Mouse (Mus musculus) embryonic facial prominence, embryonic 12.5 days (tissue): Measurements from ENCODE around the gene Tcf15. TPM values are rescaled to one million over a fixed set of nuclear protein-coding genes. Genes with fewer than 3 reads are reported as not detected.

Experiments
- ATAC-seq: fragments of 200-750 bp; cut with Nextera tagmentation; 2 replicates; pipeline ENCODE4 v1.8.0; 2017; ENCODE audit not compliant: insufficient number of reproducible peaks, insufficient read depth, low FRiP score, low TSS enrichment
- H3K27ac ChIP-seq: fragments of 300-500 bp; sonication (generic); 2 replicates; pipeline ENCODE4 v1.5.1; 2016; ENCODE audit warnings: mild to moderate bottlenecking
- H3K27me3 ChIP-seq: fragments of 300-500 bp; sonication (generic); 2 replicates; pipeline ENCODE4 v1.6.1; 2016; ENCODE audit warnings: mild to moderate bottlenecking, moderate library complexity
- H3K36me3 ChIP-seq: fragments of 300-500 bp; sonication (generic); 2 replicates; pipeline ENCODE4 v1.6.1; 2016; ENCODE audit warnings: mild to moderate bottlenecking
- H3K4me1 ChIP-seq: fragments of 300-500 bp; sonication (generic); 2 replicates; pipeline ENCODE4 v1.6.1; 2016
- H3K4me2 ChIP-seq: fragments of 300-500 bp; sonication (generic); replicated peaks from 2 replicates; pipeline ENCODE4 v1.6.1; 2016; ENCODE audit warnings: mild to moderate bottlenecking, moderate library complexity
- H3K4me3 ChIP-seq: fragments of 300-500 bp; sonication (generic); 2 replicates; pipeline ENCODE4 v1.5.1; 2016; ENCODE audit warnings: mild to moderate bottlenecking
- H3K9ac ChIP-seq: fragments of 300-500 bp; sonication (generic); 2 replicates; pipeline ENCODE4 v1.6.1; 2016; ENCODE audit warnings: mild to moderate bottlenecking, moderate library complexity
- H3K9me3 ChIP-seq: fragments of 300-500 bp; sonication (generic); 2 replicates; pipeline ENCODE4 v1.6.1; 2016; ENCODE audit warnings: mild to moderate bottlenecking, moderate library complexity
- WGBS: fragments of 180-500 bp; shearing (Covaris S2); methylation state at CpG from one replicate; pipeline ENCODE4 v1.1.7; 2016; 5-methylcytosine and 5-hydroxymethylcytosine counted together
- polyA plus RNA-seq: library from polyadenylated mRNA; unstranded; fragments of >200 nt; fragmentation: Nextera tagmentation; extraction: Ambion mirVana; gene quantifications from 2 replicates; pipeline ENCODE4 v1.2.1, GENCODE M21; 2016

Gene Tcf15
- polyA plus RNA-seq = 12.2 and 14.7 TPM in 2 replicates

DNA sequence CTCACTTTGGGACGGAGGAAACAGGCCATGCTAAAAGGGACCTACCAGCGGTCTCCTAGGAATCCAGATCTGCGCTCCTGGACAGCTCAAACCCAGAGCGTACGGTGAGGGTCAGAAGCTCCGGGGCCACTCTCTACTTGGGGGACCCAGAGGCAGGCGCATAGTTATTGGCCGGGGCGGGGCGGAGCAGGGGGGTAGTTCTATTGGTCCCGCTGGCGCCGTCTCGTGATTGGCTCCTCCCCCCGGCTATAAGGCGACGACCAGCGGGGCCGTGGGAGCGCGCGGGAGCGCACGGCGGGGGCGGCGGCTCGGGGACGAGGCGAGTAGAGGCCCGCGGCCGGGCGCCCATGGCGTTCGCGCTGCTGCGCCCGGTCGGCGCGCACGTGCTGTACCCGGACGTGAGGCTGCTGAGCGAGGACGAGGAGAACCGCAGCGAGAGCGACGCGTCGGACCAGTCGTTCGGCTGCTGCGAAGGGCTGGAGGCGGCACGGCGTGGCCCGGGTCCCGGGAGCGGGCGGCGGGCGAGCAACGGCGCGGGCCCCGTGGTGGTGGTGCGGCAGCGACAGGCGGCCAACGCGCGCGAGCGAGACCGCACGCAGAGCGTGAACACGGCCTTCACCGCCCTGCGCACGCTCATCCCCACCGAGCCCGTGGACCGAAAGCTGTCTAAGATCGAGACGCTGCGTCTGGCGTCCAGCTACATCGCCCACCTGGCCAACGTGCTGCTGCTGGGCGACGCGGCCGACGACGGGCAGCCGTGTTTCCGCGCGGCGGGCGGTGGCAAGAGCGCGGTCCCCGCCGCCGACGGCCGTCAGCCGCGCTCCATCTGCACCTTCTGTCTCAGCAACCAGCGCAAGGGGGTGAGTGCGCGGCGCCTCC is at the start of gene Tcf15:
Tcf15 (plus strand) TSS at position 283 of the 879 bp plus-strand sequence.
- Histone ChIP-seq H3K27me3 (peaks cover 41% of the 10 kb centered on the region), H3K27ac (no peak within 1 kb of the TSS)
- peak; percentile 49; the same call in 1 of the 2 replicates for ATAC-seq

DNA sequence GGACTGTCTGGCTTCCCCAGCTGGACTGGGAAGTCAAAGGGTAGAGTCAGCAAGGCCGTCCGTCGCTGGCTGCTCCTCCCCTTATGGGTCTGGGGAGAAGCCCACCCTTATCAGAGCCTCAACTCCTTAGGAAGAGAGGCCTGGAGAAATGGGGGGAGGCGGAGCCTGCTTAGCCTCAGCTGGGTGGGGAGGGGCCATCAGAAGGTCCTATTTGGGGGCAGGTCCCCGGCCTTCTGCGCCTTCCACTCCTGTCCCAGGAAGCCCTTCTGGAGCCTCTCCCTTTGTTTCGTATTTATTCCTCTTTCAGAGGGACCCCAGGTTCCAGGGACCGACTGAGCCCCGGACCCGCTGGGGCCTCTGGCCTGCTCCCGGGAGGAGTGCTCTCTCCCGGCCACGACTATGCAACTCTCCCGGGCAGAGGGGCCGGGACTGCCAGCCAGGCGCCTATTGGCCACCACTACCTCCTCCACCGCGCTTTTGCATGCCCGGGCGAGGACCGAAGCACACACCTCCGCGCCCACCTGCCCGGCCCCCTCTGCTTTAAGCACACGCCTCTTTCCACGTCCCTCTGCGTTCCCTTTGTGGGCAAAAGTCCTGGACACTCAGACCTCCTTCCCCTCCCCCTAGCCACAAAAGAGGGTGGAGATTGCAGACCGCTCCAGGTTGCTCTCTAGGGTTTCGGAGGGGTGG is 48.4 kb upstream of the Tcf15 start:
- Histone ChIP-seq H3K9me3 (no peaks in the 10 kb centered on the region), H3K4me2 (peak overlapping the region; percentile 42), H3K9ac (no peak overlapping the region), H3K27me3 (peaks cover 82% of the 10 kb centered on the region), H3K4me1 (peaks cover 14% of the 10 kb centered on the region; the same call in 1 of the 2 replicates), H3K4me3 (peak overlapping the region; percentile 15; the same call in 1 of the 2 replicates), H3K36me3 (no peaks in the 10 kb centered on the region), H3K27ac (no peak overlapping the region)
- WGBS = 3% methylated on average over 29 of the region's 29 CpGs
- no peak; the same call in 1 of the 2 replicates for ATAC-seq

More for the DNA sequence above, at the start of gene Tcf15:
- H3K9me3 ChIP-seq = no peaks in the 10 kb centered on the region
- H3K9ac ChIP-seq = peak within 1 kb of the TSS; percentile 57
- WGBS = under 1% methylated on average over 111 of the region's 118 CpGs
- peaks cover 24% of the 10 kb centered on the region; the same call in 1 of the 2 replicates for H3K4me1 ChIP-seq
- H3K4me2 ChIP-seq = peak within 1 kb of the TSS; percentile 88
- no peaks in the 10 kb centered on the region for H3K36me3 ChIP-seq
- H3K4me3 ChIP-seq = peak within 1 kb of the TSS; percentile 48

GRCm38 (mm10) chr2:152096922-152097321 is 46.4 kb upstream of the Tcf15 start:
- Histone ChIP-seq H3K4me3 (no peak overlapping the region), H3K4me1 (peaks cover 14% of the 10 kb centered on the region; the same call in 1 of the 2 replicates), H3K36me3 (no peaks in the 10 kb centered on the region), H3K9ac (no peak overlapping the region), H3K27me3 (peaks cover 66% of the 10 kb centered on the region), H3K4me2 (no peak overlapping the region), H3K9me3 (no peaks in the 10 kb centered on the region), H3K27ac (no peak overlapping the region)
- WGBS = 70% methylated on average over 2 of the region's 2 CpGs
- no peak for ATAC-seq

DNA sequence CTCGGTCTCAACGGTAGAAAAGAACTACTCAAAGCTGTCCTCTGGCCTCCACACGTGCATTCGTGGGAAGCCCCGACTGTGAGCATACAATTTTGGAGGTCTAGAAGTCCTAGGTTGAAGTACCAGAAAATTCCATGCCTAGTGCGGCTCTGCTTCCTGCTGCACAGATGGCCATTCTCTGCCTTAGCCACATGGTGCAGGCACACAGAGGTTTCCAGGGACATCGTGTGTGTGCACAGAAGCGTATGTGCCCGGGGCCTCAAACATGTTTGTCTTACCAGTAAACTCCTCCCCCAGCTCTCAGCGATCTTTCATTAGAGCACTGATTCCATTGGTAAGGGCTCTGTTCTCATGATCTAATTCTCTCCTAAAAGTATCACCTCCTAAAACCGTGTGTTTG is 45.4 kb upstream of the Tcf15 start:
- Histone ChIP-seq H3K36me3 (no peaks in the 10 kb centered on the region), H3K4me2 (no peak overlapping the region), H3K4me3 (no peak overlapping the region), H3K9ac (no peak overlapping the region), H3K27ac (no peak overlapping the region), H3K4me1 (peaks cover 14% of the 10 kb centered on the region; the same call in 1 of the 2 replicates), H3K27me3 (peaks cover 59% of the 10 kb centered on the region), H3K9me3 (no peaks in the 10 kb centered on the region)
- no peak for ATAC-seq
- 76% methylated on average over 11 of the region's 11 CpGs for WGBS

DNA sequence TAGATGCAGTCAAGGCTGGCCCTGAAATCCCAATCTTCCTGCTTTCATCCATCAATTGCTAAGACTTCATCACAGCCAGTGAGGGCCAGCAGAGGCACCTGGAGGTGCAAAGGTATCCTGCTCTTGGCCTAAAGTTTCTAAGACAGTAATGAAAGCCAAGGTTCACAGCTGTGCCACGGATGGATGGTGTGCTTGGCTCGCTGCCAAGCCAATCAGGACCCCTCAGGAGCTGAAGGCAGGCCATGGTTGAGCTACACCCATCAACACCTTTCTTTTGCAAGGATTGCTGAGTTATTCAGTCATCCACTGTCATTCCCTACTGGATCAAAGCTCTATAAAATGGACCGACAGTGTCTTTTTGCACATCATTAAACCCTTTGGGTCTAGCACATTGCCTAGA is 43.8 kb upstream of the Tcf15 start:
- Histone ChIP-seq H3K4me1 (0 out of 2 replicates have a peak, but pooled peaks cover 7% of the 10 kb centered on the region), H3K36me3 (no peaks in the 10 kb centered on the region), H3K4me2 (no peak overlapping the region), H3K27ac (no peak overlapping the region), H3K9ac (no peak overlapping the region), H3K4me3 (no peak overlapping the region), H3K27me3 (peaks cover 42% of the 10 kb centered on the region), H3K9me3 (no peaks in the 10 kb centered on the region)
- ATAC-seq = no peak
- 72% methylated on average over 3 of the region's 3 CpGs for WGBS

DNA sequence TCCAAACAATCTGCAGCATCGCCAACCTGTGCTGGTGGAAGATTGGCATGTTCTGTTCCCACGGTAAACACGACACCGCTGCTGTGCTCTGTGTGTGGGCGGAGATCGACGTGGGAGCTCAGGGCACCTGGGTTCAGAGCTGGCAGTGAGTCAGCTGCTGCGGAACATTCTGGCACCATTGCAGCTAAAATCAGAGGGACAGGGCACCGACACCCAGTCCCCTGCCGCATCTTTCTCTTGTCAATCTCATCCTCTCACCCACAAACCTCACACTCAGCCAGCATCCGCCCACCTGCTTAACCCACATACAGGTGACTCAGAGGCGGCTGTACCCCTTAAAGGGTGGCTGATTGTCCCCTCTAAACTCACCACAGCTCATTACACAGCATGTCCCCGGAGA is 41.6 kb upstream of the Tcf15 start:
- Histone ChIP-seq H3K27ac (no peak overlapping the region), H3K36me3 (no peaks in the 10 kb centered on the region), H3K4me3 (no peak overlapping the region), H3K4me2 (no peak overlapping the region), H3K27me3 (peaks cover 20% of the 10 kb centered on the region), H3K9me3 (no peaks in the 10 kb centered on the region), H3K4me1 (peaks cover 5% of the 10 kb centered on the region; the same call in 1 of the 2 replicates), H3K9ac (no peak overlapping the region)
- ATAC-seq = no peak
- 70% methylated on average over 13 of the region's 13 CpGs for WGBS

- peaks cover 5% of the 10 kb centered on the region; the same call in 1 of the 2 replicates for H3K4me1 ChIP-seq
- no peaks in the 10 kb centered on the region for H3K36me3 ChIP-seq
- H3K4me3 ChIP-seq = no peak overlapping the region
- H3K27me3 ChIP-seq = 0 out of 2 replicates have a peak, but pooled peaks cover 14% of the 10 kb centered on the region
- no peak for ATAC-seq
- H3K4me2 ChIP-seq = no peak overlapping the region
- WGBS = 61% methylated on average over 6 of the region's 6 CpGs
- no peaks in the 10 kb centered on the region for H3K9me3 ChIP-seq
- H3K9ac ChIP-seq = no peak overlapping the region
- H3K27ac ChIP-seq = no peak overlapping the region
Observed at GRCm38 (mm10) chr2:152102369-152102768, 41.0 kb upstream of the Tcf15 start.

DNA sequence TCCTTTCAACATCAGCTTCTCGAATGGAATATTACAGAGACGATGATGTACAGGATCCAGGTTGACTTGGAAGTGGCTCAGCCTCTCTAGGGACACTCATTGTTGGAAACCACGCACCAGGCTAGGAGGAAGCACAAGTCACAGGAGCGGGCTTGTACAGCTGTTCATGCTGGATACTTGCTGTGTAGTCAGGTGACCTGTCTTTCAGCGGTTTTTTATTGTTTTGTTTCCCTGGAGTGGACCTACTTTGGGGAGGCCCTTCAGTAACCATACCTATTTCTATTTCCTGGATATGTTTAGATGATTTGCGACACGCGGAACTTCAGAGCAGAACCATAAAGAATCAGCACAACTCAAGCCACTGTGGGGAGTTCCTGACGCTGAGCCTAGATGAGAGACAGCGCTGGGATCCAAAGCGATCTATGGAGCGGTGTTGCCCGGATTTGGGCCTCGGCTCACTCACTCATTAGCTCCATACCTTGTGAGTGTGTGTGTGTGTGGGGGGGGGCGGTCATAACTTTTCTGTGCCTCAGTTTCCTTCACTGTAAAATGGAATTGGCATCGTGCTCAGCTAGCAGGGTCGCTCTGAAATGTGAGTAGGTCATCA is 38.5 kb upstream of the Tcf15 start:
- Histone ChIP-seq H3K4me2 (peak overlapping the region; percentile 76), H3K27ac (0 out of 2 replicates have a peak overlapping the region, but pooled peaks have one; percentile 47), H3K9ac (peak overlapping the region; percentile 58), H3K9me3 (no peaks in the 10 kb centered on the region), H3K4me3 (peak overlapping the region; percentile 57), H3K27me3 (0 out of 2 replicates have a peak, but pooled peaks cover 4% of the 10 kb centered on the region), H3K36me3 (no peaks in the 10 kb centered on the region), H3K4me1 (peaks cover 5% of the 10 kb centered on the region; the same call in 1 of the 2 replicates)
- 21% methylated on average over 17 of the region's 17 CpGs for WGBS
- no peak for ATAC-seq

- H3K36me3 ChIP-seq = no peaks in the 10 kb centered on the region
- H3K4me1 ChIP-seq = peaks cover 5% of the 10 kb centered on the region; the same call in 1 of the 2 replicates
- WGBS = 2% methylated on average over 82 of the region's 84 CpGs
- peak within 1 kb of the TSS; percentile 58 for H3K9ac ChIP-seq
- H3K27ac ChIP-seq = 0 out of 2 replicates have a peak within 1 kb of the TSS, but pooled peaks have one; percentile 47
- H3K27me3 ChIP-seq = 0 out of 2 replicates have a peak, but pooled peaks cover 4% of the 10 kb centered on the region
- peak within 1 kb of the TSS; percentile 57 for H3K4me3 ChIP-seq
- peak; percentile 85 for ATAC-seq
- H3K9me3 ChIP-seq = no peaks in the 10 kb centered on the region
- peak within 1 kb of the TSS; percentile 76 for H3K4me2 ChIP-seq
Observed at GRCm38 (mm10) chr2:152105318-152106224, 37.8 kb upstream of the Tcf15 start, which contains the start of gene Srxn1. Srxn1 (plus strand) TSS chr2:152105516.

DNA sequence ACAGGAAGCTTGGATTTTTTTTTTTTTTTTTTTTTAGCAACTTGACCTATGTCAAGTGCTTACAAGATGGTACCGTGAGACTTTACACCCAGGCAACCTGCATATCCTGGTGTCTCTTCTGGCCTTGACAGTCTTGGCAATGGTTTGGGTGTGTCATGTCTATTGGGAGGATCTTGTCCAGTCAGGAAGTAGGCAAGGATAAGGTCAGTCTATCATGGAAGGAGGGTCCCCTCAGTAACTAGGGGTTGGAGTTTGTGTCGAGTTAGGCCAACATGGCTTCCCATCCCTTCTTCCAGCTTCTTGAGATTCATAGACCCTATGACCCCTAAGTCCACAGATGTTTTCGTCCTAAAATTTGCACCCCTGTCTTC is 37.2 kb upstream of the Tcf15 start:
- H3K4me1 ChIP-seq = peaks cover 5% of the 10 kb centered on the region; the same call in 1 of the 2 replicates
- H3K4me3 ChIP-seq = peak overlapping the region; percentile 57
- peak overlapping the region; percentile 76 for H3K4me2 ChIP-seq
- H3K9me3 ChIP-seq = no peaks in the 10 kb centered on the region
- 0 out of 2 replicates have a peak, but pooled peaks cover 4% of the 10 kb centered on the region for H3K27me3 ChIP-seq
- no peak overlapping the region for H3K9ac ChIP-seq
- WGBS = 86% methylated on average over 3 of the region's 3 CpGs
- no peak overlapping the region for H3K27ac ChIP-seq
- no peaks in the 10 kb centered on the region for H3K36me3 ChIP-seq
- no peak for ATAC-seq
